Mouse (Mus musculus) midbrain, embryonic 11.5 days (tissue): ENCODE measurements around the gene Rab5if. TPM values are rescaled to one million over a fixed set of nuclear protein-coding genes. Genes with fewer than 3 reads are reported as not detected.
A peak's percentile ranks its signal among the peaks of the same experiment; 100 is the strongest.

Experiments used
- ATAC-seq: fragments of 200-750 bp; cut with Nextera tagmentation; 2 replicates; pipeline ENCODE4 v1.8.0; 2017; ENCODE audit warnings: moderate TSS enrichment, moderate library complexity; ENCODE audit not compliant: low FRiP score
- DNase-seq: peaks from one replicate; pipeline ENCODE4 v3.0.0; 2015; ENCODE audit warnings: low spot score; ENCODE audit errors: missing footprints
- H3K27ac ChIP-seq: fragments of 300-500 bp; sonication (generic); 2 replicates; pipeline ENCODE4 v1.5.1; 2014; ENCODE audit warnings: low read depth, low read length
- H3K27me3 ChIP-seq: fragments of 300-500 bp; sonication (generic); 2 replicates; pipeline ENCODE4 v1.6.1; 2014; ENCODE audit warnings: mild to moderate bottlenecking, low read length, moderate library complexity, mixed read lengths; ENCODE audit not compliant: control insufficient read depth, insufficient read depth
- H3K36me3 ChIP-seq: fragments of 300-500 bp; sonication (generic); 2 replicates; pipeline ENCODE4 v1.6.1; 2014; ENCODE audit warnings: mild to moderate bottlenecking, low read length, moderate library complexity, mixed read lengths; ENCODE audit not compliant: control insufficient read depth, insufficient read depth
- H3K4me1 ChIP-seq: fragments of 300-500 bp; sonication (generic); 2 replicates; pipeline ENCODE4 v1.6.1; 2014; ENCODE audit warnings: low read length; ENCODE audit not compliant: control insufficient read depth, insufficient read depth
- H3K4me2 ChIP-seq: fragments of 300-500 bp; sonication (generic); 2 replicates; pipeline ENCODE4 v1.6.1; 2014; ENCODE audit warnings: mild to moderate bottlenecking, moderate library complexity
- H3K4me3 ChIP-seq: fragments of 300-500 bp; sonication (generic); 2 replicates; pipeline ENCODE4 v1.5.1; 2014; ENCODE audit warnings: low read depth, low read length
- H3K9ac ChIP-seq: fragments of 300-500 bp; sonication (generic); 2 replicates; pipeline ENCODE4 v1.6.1; 2014; ENCODE audit warnings: low read length
- H3K9me3 ChIP-seq: fragments of 300-500 bp; sonication (generic); 2 replicates; pipeline ENCODE4 v1.6.1; 2016; ENCODE audit warnings: low read length; ENCODE audit not compliant: control insufficient read depth
- WGBS: fragments of 180-500 bp; shearing (Covaris S2); extraction: QIAGEN DNeasy Blood & Tissue Kit; methylation state at CpG from one replicate; pipeline ENCODE4 v1.1.7; 2014; 5-methylcytosine and 5-hydroxymethylcytosine counted together
- polyA plus RNA-seq: library from polyadenylated mRNA; unstranded; fragments of >200 nt; fragmentation: Nextera tagmentation; extraction: Ambion mirVana; gene quantifications from 2 replicates; pipeline ENCODE4 v1.2.1, GENCODE M21; 2014

The Rab5if gene
- polyA plus RNA-seq, 1 experiment from 2014 or later = 196 TPM

- Histone ChIP-seq H3K36me3 (0 out of 2 replicates have a peak, but pooled peaks cover 2% of the 10 kb centered on the region), H3K9ac (peak overlapping the region; percentile 95), H3K4me2 (peak overlapping the region; percentile 91), H3K4me3 (peak overlapping the region; percentile 99), H3K4me1 (peaks cover 15% of the 10 kb centered on the region), H3K27me3 (no peaks in the 10 kb centered on the region), H3K27ac (peak overlapping the region; percentile 77; the same call in 1 of the 2 replicates), H3K9me3 (no peaks in the 10 kb centered on the region)
- peak; percentile 94 for DNase-seq
- 4% methylated on average over 28 of the region's 28 CpGs for WGBS
- no peak for ATAC-seq
These were observed 696 bp downstream of the Rab5if start for GRCm38 (mm10) chr2:156863487-156864160.

DNA sequence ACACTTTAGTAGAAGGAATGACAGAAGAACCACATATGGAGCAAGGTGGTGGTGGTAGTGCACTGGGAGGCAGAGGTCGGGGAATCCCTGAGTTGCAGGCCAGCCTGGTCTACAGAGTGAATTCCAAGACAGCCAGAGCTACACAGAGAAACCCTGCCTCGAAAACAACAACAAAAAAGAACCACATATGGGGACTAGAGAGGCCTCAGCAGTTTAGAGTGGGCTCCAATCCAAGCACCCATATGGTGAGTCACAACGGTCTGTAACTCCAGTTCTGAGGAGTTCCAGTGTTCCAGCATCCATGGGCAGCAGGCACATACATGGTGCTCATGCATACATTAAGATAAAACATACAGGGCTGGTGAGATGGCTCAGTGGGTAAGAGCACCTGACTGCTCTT is 1.6 kb downstream of the Rab5if start:
- H3K36me3 ChIP-seq = 0 out of 2 replicates have a peak, but pooled peaks cover 2% of the 10 kb centered on the region
- H3K27ac ChIP-seq = no peak overlapping the region
- H3K4me3 ChIP-seq = peak overlapping the region; percentile 99; the same call in 1 of the 2 replicates
- no peak for DNase-seq
- no peak overlapping the region for H3K4me2 ChIP-seq
- peaks cover 15% of the 10 kb centered on the region for H3K4me1 ChIP-seq
- H3K9ac ChIP-seq = no peak overlapping the region
- ATAC-seq = no peak
- 85% methylated on average over 3 of the region's 3 CpGs for WGBS
- no peaks in the 10 kb centered on the region for H3K27me3 ChIP-seq
- H3K9me3 ChIP-seq = no peaks in the 10 kb centered on the region

- ATAC-seq (no peak), DNase-seq (no peak)
- Histone ChIP-seq H3K4me2 (no peak overlapping the region), H3K27ac (no peak overlapping the region), H3K27me3 (no peaks in the 10 kb centered on the region), H3K9ac (no peak overlapping the region), H3K4me3 (no peak overlapping the region), H3K36me3 (peaks cover 5% of the 10 kb centered on the region; the same call in 1 of the 2 replicates), H3K4me1 (peaks cover 5% of the 10 kb centered on the region), H3K9me3 (no peaks in the 10 kb centered on the region)
- WGBS = 86% methylated on average over 8 of the region's 8 CpGs
These were observed 6.1 kb downstream of the Rab5if start for GRCm38 (mm10) chr2:156868994-156869393.

DNA sequence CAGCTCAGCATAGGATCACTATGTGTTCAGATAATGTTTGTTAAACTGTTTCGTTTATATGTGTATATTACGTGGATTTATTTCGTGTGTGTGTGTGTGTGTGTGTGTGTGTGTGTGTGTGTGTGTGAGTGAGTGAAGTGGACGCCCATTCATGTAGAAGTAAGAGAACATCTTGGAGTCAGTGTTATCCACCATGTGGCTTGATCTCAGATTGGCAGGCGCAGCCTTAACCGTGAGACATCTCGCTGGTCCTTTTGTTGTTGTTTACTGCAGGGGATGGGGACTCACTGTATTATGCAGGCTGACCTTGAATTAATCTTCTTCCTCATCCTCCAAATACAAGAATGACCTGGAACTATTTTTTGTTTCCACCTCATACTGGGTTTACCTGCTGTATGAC is 6.6 kb downstream of the Rab5if start:
- DNase-seq (no peak), ATAC-seq (no peak)
- Histone ChIP-seq H3K27ac (no peak overlapping the region), H3K36me3 (peaks cover 7% of the 10 kb centered on the region; the same call in 1 of the 2 replicates), H3K4me3 (no peak overlapping the region), H3K4me2 (no peak overlapping the region), H3K4me1 (no peaks in the 10 kb centered on the region; the same call in 1 of the 2 replicates), H3K9ac (no peak overlapping the region), H3K9me3 (no peaks in the 10 kb centered on the region), H3K27me3 (no peaks in the 10 kb centered on the region)
- WGBS = 91% methylated on average over 7 of the region's 7 CpGs

- DNase-seq = no peak
- WGBS = 86% methylated on average over 6 of the region's 6 CpGs
- no peak for ATAC-seq
- H3K9me3 ChIP-seq = no peaks in the 10 kb centered on the region
- H3K4me2 ChIP-seq = no peak overlapping the region
- H3K27ac ChIP-seq = no peak overlapping the region
- no peaks in the 10 kb centered on the region for H3K27me3 ChIP-seq
- no peak overlapping the region for H3K9ac ChIP-seq
- H3K36me3 ChIP-seq = peaks cover 8% of the 10 kb centered on the region; the same call in 1 of the 2 replicates
- no peak overlapping the region for H3K4me3 ChIP-seq
- no peaks in the 10 kb centered on the region for H3K4me1 ChIP-seq
These were observed 7.6 kb downstream of the Rab5if start for GRCm38 (mm10) chr2:156870519-156870918.

DNA sequence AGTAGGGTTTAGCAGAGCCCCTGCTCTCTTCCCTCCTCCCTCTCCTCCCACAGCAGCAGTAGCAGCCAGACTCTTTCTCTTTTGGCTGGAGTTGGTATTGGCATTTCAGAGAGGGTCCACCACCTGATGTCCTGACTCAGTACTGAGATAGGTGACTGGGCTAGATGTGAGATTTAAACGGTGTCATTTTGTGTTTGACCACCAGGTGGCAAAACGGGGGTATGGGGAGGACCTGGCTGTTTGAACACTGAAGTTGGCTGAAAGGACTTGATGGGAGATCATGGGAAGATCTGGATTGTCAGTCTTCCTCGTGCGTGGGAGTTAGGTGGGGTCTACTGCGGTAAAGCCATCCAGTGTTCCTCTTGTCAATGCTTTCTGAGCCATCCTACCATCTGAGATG is 10.7 kb downstream of the Rab5if start:
- Histone ChIP-seq H3K27ac (no peak overlapping the region), H3K27me3 (no peaks in the 10 kb centered on the region), H3K9me3 (no peaks in the 10 kb centered on the region), H3K4me2 (no peak overlapping the region), H3K9ac (no peak overlapping the region), H3K4me1 (no peaks in the 10 kb centered on the region), H3K36me3 (peaks cover 6% of the 10 kb centered on the region; the same call in 1 of the 2 replicates), H3K4me3 (no peak overlapping the region)
- no peak for ATAC-seq
- peak; percentile 97 for DNase-seq
- 33% methylated on average over 5 of the region's 5 CpGs for WGBS

DNA sequence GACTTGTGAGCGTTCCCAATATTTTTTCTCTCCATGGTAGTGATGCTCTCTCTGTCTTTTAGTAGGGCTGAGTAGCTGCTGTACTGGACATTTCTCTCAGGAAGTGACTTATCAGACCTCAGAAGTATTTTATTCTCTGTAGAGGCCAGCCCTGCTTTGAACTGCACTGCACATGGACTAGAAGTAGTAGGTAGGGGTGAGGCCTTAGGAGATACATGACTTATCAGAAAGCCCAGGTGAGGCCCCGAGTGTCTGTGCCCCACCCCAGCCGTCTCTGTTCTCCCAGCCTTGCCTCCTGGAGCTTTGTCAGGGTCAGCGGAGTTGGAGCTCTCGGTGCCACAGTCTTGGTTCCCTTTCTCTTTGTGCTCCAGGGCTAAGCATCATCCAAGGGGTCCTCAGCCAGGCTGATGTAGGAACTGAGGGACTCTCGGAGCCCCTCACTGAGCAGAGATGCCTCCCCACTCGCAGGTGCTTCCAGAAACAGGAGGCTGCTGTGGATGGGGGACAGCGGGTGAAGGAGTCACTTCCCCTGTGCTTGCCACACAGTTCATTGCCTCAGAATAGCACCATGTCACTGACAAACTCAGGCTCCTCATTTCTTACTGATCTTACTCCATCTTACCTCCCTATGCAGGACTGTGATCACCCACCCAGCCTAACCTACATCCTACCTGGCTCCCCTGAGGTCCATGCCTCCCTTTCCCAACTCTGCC is 11.3 kb downstream of the Rab5if start:
- H3K4me2 ChIP-seq = no peak overlapping the region
- peaks cover 6% of the 10 kb centered on the region; the same call in 1 of the 2 replicates for H3K36me3 ChIP-seq
- DNase-seq = no peak
- no peak overlapping the region for H3K9ac ChIP-seq
- no peaks in the 10 kb centered on the region for H3K4me1 ChIP-seq
- H3K27ac ChIP-seq = no peak overlapping the region
- 91% methylated on average over 8 of the region's 8 CpGs for WGBS
- no peak overlapping the region for H3K4me3 ChIP-seq
- no peak for ATAC-seq
- H3K27me3 ChIP-seq = no peaks in the 10 kb centered on the region
- H3K9me3 ChIP-seq = no peaks in the 10 kb centered on the region

- H3K4me2 ChIP-seq = no peak overlapping the region
- no peaks in the 10 kb centered on the region for H3K27me3 ChIP-seq
- H3K36me3 ChIP-seq = peaks cover 6% of the 10 kb centered on the region; the same call in 1 of the 2 replicates
- DNase-seq (peak; percentile 54), ATAC-seq (no peak)
- H3K4me3 ChIP-seq = no peak overlapping the region
- no peak overlapping the region for H3K27ac ChIP-seq
- H3K4me1 ChIP-seq = no peaks in the 10 kb centered on the region
- WGBS = 97% methylated on average over 4 of the region's 4 CpGs
- no peaks in the 10 kb centered on the region for H3K9me3 ChIP-seq
- no peak overlapping the region for H3K9ac ChIP-seq
These were observed 12.0 kb downstream of the Rab5if start for GRCm38 (mm10) chr2:156874760-156875510.
